Mouse (Mus musculus): ENCODE data around the gene Klhdc2.

GRCm38 (mm10) chr12:69293815-69294214 is 2.7 kb upstream of the Klhdc2 start:
- no peak for TF ChIP-seq POLR2A (IDR thresholded peaks at IDR 0.05; ENCODE audit: low read depth, low read length)
- TF ChIP-seq CTCF (IDR thresholded peaks at IDR 0.05; ENCODE audit: extremely low read depth, insufficient read depth, insufficient read length, insufficient replicate concordance): no peak

Data from spleen, adult 2 months (tissue).